Mouse (Mus musculus) liver, adult (tissue): Measurements from ENCODE around the gene Rad51b.

Source experiments
- GATA4 ChIP-seq: IDR thresholded peaks from 2 replicates; pipeline ENCODE4 v1.6.1; 2014; ENCODE audit warnings: mild to moderate bottlenecking, low read length; ENCODE audit not compliant: insufficient replicate concordance

Gene Rad51b

DNA sequence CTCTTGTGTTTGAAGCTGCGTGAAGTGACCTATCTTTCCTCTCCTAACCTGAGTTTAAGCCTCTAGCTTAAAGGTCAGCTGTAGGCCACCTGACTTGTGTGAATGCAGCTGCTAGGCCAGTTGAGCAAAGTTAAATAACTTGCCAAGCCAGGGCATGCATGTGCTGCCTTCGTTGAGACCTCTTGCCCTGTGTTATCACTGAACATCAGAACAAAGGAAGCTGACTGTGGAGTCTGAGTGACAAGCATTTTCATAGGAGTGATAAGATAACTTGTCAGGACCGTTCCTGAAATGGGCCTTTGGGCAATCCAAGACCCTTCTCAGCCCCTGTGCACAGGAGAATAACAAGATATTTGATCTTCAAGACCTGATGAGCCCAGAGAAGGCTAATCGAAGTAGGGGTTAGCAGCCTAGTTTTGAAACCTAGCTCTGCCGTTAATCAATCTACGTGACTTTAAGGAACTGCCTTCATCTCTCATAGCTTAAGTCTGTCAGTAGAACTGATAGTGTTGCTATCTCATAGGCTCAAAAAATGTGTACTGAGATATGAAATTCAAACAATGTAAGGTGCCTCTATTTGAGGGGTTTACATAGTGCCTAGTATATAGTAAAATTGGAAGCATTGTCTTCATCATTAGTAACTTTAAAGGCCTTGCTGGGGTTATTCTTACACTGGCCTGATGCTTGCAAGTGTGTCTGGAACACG, 465.6 kb downstream of the Rad51b start:
- peak; percentile 88; the same call in 1 of the 2 replicates for TF ChIP-seq GATA4

DNA sequence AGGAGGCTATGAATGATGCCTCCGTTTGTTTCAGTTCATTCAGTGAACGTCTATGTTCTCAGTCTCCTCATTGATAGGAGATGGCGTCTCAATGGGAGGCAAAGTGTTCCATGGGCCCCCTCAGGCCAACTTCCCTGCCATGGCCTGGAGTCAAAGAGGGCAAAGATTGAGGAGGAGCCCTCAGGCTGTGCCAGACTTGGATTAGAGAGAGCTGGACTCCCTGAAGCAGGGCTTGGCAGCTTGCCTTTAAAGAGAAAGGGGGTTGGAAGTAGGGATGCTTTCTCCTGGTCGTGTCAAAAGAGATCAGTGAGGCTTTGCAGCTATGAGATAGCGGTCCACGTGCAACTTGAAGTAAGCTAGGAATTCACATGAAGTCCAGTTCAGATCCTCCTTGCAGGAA, 469.0 kb downstream of the Rad51b start:
- no peak for TF ChIP-seq GATA4

DNA sequence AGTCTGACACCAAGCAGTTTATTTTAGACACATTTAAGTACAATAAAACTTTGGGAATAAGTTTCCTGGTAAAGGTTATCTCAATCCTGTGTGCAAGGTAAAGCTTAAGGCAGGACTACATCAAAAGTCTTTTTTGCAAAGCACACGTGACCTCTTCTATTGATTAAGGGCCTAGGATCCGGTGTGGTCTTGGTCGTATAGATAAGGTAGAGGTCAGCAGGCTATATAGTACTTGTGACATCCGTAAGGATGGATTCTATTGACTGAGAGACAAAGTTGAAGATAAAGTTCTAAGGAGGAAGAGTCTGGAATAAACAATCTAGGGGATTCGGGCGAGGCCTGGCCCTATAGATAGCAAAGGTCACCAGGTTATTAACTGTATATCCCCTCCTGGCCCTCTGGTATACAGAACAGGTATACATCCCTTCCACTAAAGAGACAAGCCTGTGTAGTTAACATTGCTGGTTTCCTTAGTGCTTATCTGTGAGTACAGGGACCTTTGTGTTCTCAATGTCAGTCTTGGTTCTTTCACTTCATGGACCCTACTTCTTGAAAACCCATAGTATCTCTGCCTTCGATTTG, 471.8 kb downstream of the Rad51b start:
- TF ChIP-seq GATA4 = no peak

DNA sequence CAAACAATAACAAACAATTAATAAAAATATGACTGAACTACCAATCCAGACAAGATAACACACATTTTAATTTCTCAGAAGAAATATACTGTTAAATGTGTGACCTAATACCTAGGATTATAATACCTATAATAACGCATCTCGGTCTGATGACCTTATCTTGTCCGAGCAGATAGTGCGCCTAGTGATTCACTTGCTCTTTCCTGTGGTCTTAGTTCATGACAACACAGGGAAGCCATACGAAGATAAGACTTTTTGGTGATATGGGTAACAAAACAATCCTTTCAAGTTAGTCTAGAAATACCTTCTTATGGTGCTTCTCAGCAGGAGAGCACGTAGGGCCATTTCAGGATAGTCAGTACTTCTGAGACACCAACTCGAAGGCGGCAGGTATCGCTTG, 472.7 kb downstream of the Rad51b start:
- TF ChIP-seq GATA4 = peak; percentile 71; the same call in 1 of the 2 replicates

DNA sequence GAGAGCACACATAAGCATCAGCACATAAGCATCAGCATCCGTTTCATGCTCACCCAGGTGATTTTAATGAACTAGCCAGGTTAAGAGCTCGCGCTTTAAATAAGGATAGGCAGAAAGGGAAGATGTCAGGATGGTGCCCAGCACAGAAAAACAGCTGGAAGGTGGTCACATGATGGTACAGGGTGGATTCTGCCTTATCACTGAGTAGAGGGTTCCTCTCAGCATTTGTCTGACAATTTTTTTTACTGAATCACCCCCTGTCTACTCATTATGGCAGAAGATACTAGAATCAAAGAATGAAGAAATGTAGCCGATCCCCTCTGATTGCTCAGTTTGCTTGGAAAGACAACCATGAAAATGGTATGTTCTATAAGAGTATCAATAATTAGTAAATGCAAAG, 474.1 kb downstream of the Rad51b start:
- TF ChIP-seq GATA4 = no peak

DNA sequence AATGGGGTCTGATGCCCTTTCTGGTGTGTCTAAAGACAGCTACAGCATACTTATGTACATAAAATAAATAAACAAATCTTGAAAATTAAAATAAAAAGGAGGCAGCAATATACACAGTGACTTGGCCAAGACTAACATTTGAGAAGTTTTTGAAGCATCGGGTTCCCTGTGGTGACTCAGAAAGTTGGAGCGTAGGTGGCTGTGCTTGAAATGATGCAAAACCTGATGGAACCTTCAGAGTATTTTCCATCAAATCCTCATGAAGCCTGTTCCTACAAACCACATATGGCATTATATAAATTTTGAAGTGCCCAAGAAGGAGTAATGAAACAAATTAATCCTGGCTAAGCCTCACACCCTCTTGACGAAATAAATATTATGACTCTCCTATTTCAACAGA, 474.7 kb downstream of the Rad51b start:
- no peak for TF ChIP-seq GATA4

DNA sequence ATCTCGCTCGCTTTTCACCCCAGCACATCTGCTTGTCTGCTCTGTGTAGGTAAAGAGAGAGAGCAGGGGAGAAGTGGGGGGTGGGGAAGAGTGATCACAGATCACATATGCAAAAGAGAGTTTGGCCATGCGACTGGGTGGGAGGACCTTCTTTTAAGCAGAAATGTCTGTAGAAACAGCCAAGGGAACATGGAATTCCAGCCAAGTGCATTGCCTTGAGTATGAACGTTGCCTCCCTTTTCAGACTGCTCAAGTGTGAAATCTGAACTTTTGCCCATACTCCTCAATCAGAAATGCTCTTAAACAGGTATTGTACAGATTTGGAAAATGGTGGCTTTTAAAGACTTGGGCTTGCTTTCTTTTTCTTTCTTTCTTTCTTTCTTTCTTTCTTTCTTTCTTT, 476.2 kb downstream of the Rad51b start:
- no peak for TF ChIP-seq GATA4

DNA sequence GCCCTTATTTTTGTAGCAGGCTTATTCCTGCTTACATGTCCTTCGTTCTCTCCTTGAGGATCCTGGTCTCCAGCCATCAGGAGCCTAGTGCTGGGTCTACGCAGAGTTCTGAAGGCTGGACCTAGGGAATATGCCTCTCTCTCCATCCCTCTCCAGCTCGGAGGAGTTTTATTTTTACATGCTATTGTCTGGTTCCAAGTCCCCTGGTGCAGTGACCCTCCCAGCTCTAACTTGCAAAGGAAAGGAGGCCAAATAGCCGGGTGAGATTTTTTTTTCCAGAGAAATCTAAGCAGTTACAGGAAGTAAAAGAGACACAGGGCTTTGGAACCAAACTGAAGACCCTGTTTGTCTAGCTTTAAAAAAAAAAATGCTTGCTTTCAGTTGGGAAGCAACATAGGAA, 477.5 kb downstream of the Rad51b start:
- TF ChIP-seq GATA4 = no peak

DNA sequence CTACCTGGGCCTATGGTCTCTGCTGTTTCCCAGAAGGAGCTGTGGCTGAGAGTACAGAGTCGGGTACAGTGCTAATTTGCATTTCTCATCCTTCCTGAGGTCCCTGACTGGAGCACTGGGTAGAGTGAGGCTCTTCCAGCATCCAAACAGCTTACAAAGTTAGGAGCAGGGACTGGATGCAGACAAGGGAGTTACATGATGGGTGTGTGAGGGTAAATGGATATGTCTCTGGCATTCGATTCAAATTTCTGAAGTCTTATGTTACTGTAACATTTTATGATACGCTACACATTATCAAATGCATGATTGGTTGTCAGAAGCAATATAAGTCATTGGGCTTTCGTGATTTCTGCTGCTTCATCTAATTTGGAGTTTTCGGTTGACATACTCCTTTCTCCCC, 479.7 kb downstream of the Rad51b start:
- TF ChIP-seq GATA4 = no peak

DNA sequence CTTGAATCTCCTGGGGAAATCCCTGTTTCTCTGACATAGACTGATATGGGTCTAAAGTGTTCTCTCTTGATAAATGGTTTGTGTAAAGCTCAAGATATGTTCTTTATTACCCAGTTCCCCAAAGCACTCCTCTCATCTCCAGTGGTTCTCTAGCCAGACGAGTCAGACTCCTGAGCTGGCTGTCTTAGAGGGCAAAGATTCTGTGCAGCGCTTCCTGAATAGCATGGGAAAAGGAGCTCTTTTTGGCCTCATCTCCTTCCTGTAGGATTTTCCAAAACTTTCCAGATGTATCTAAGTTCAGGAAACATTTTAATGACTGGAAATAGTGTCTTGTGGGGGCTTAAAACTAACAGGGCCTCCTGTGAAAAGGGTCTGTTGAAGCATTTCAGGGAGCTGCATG, 483.7 kb downstream of the Rad51b start:
- TF ChIP-seq GATA4 = no peak

DNA sequence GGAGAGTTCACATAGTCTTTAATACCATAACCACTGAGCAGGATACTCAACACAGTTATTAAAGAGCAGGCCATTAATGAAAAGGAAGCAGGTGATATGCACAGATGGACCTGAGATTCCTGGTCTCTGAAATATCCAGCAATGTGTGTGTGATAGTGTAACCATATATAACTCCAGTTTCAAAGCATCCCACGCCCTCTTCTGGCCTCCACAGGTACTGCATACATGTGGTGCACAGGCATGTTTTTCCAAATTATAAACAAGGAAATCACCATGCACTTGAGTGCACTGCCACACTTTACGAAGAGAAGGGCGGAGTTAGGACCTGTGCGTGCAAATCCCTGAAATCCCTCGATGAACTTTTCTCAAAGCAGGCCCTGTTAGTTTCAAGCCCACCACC, 484.7 kb downstream of the Rad51b start:
- no peak for TF ChIP-seq GATA4

DNA sequence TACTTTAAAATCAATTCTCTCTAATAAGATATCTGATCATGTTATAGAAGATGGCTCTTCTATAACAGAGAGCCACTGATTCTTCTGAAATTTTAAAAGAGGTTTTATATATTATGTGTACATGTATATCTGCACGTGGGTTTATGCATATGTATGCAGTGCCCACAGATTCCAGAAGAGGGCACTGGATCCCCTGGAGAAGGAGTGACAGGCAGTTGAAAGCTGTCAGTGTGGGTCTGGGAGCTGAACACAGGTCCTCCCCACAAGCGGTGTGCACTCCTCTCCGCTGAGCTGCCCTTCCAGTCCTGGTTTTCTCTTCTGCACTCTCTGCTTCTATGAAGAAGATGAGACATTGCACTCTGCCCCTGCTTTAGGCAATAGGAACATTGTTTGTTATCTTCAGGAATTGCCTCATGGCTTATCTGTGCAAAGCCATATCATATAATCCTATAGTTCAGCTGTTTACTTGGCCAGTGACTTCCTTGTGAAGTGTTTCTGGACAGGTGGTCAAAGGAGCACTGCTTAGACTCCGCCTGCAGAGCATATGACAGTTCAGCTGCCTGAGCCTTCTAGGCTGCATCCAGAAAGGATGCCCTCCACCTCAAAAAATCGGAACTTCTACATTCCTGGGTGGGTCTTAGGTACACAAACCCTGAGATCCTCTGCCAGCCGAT, 485.5 kb downstream of the Rad51b start:
- TF ChIP-seq GATA4 = no peak

DNA sequence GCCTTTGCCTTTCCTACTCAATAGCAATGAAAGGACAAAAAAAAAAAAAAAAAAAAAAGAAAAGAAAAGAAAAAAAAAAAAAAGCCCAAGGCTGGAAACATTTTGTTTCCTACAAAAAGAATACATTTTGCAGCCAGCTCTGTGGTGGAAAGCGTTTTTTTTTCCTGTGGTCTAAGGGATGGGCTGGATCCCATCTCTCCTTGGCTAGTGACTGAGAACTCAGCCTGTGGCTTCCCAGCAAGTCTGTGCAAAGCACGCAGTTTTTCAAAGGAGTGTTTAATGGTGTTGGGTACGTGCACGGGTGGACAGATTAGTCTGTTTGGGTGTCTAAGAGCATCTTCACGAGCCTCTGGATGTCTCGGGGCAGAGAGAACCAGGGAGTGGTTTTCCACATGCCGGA, 487.1 kb downstream of the Rad51b start:
- no peak for TF ChIP-seq GATA4

DNA sequence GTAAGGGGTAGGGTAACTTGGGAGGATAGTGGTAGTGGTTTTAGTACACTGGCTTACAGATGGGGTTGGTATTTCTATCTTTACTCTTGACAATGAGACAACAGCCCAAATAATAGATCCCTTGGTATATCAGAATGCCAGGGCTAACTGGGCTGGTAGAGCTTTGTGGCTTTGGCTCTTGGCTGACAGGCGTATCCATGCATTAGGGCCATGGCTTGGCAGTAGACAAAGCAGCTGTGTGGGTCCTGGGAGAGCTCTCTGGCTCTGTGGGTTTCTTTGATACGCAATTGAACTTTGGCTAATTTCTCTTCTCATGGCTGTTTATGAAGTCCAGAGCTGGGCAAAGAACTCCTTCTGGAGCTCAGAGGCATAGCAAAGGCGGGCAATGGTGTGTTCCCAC, 488.6 kb downstream of the Rad51b start:
- TF ChIP-seq GATA4 = no peak

DNA sequence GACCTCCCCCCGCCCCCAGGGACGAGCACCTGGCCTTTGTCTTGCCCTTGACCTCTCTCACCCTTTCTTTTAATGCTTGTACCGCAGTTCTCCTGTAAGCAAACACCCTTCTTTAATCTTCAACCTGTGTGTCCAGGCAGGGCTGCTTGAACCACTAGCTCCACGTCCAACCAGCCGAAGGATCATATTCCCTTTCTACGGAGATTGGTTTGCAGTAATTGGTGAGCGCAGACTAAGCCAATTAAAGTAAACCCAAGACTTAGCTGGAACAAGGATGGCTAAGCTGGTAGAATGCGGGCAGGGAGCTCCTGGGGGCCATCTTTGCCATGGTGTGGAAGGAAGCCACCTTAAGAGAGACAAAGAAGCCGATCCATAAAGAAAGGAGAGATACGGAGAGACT, 490.5 kb downstream of the Rad51b start:
- TF ChIP-seq GATA4 = no peak

DNA sequence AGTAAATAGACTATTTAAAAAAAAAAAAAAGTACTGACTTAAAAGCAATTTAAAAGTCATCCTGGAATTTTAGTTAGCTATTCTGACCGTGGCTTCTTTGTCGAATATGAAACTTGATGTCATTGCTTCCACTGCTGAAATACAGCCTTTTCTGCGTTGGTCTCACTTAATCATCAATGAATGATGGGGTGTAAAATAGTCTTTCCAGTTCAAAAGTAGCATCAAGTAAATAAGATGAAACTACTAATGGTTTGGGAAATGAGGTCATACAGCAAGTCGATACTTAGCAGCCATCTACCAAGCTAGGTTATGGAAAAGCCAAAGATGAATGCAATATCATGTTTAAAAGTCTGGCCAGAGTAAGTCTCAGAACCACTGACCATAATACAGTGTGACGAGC, 491.3 kb downstream of the Rad51b start:
- TF ChIP-seq GATA4 = no peak
